Mouse (Mus musculus): ENCODE measurements around the gene Elovl5. TPM values are rescaled to one million over a fixed set of nuclear protein-coding genes. Genes with fewer than 3 reads are reported as not detected.

Elovl5 gene
- total and polyA plus RNA-seq, 3 experiments = 11.7 to 99.9 (median 80.4) TPM

DNA sequence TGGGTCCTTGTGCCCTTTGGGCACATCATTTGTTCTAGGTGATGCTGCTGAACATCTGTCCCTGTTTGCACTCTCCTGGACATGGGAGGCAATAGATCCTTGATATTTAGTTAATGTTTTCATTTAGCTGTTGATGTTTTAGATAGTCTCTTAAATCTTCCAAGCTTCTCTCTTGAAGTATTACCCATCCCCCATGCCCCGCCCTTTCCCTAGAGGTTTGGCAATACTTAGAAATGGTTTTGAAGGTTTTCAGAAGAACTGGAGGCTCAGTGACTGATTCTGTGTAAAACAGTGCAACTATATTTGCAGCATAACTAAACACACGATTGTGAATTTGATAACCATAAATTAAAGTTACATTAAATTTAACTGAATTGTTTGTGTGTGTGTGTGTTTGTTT lies 38.3 kb downstream of the Elovl5 start:
- Histone ChIP-seq H3K9me3 (replicated peaks) (no peaks in the 10 kb centered on the region), H3K36me3 (replicated peaks) (peaks cover 54% of the 10 kb centered on the region), H3K4me3 (ENCODE audit: low read depth, low read length) (peak overlapping the region; percentile 16; the same call in 1 of the 2 replicates), H3K4me1 (ENCODE audit: insufficient read depth, low read depth, low read length) (peaks cover 91% of the 10 kb centered on the region), H3K27me3 (ENCODE audit: insufficient read depth, low read length) (no peaks in the 10 kb centered on the region)
- peak; percentile 19; the same call in 1 of the 2 replicates for ATAC-seq (ENCODE audit: extremely low read depth, insufficient number of reproducible peaks, low FRiP score, poor library complexity, severe bottlenecking)
- TF ChIP-seq GATA1 (IDR thresholded peaks at IDR 0.05; ENCODE audit: borderline replicate concordance, low read length) = no peak
- no peak for TF ChIP-seq GATA2 (IDR thresholded peaks at IDR 0.05; ENCODE audit: borderline replicate concordance, low read depth, low read length)
- no peak for TF ChIP-seq TAL1 (conservative IDR thresholded peaks at IDR 0.05; ENCODE audit: low read depth, low read length)
- DNase-seq (ENCODE audit: low spot score) = peak; percentile 42

DNA sequence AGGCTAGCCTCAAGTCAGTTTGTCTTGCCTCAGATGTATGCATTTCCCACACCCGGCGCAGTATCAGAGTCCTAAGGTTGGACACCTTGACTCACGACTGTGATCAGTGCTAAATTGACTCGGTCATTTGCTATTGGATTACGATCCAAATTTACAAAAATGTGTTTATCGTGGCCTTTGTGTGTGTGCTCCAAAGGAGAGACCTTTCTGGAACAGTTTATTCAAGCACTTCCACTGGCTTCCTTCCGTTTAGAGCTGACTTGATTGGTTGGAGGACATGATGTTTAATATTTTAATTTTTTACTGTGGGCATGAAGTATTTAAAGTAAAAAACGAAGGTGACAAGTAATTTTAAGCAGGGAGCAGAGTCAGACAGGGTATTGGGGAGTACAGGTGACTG lies 38.8 kb downstream of the Elovl5 start:
- H3K9me3 ChIP-seq (replicated peaks) = no peaks in the 10 kb centered on the region
- peak overlapping the region; percentile 38; the same call in 1 of the 2 replicates for H3K4me3 ChIP-seq (ENCODE audit: low read depth, low read length)
- TF ChIP-seq POLR2AphosphoS5 (IDR thresholded peaks at IDR 0.05; ENCODE audit: insufficient replicate concordance, low read depth, low read length) (no peak), CTCF (IDR thresholded peaks at IDR 0.05; ENCODE audit: low read depth, low read length) (no peak), TAL1 (conservative IDR thresholded peaks at IDR 0.05; ENCODE audit: low read depth, low read length) (no peak), GATA2 (IDR thresholded peaks at IDR 0.05; ENCODE audit: borderline replicate concordance, low read depth, low read length) (no peak), GATA1 (IDR thresholded peaks at IDR 0.05; ENCODE audit: borderline replicate concordance, low read length) (no peak)
- peaks cover 56% of the 10 kb centered on the region for H3K36me3 ChIP-seq (replicated peaks)
- H3K27me3 ChIP-seq (ENCODE audit: insufficient read depth, low read length) = no peaks in the 10 kb centered on the region
- no peak for DNase-seq (ENCODE audit: low spot score)
- ATAC-seq (ENCODE audit: extremely low read depth, insufficient number of reproducible peaks, low FRiP score, poor library complexity, severe bottlenecking) = no peak
- H3K4me1 ChIP-seq (ENCODE audit: insufficient read depth, low read depth, low read length) = peaks cover 90% of the 10 kb centered on the region

DNA sequence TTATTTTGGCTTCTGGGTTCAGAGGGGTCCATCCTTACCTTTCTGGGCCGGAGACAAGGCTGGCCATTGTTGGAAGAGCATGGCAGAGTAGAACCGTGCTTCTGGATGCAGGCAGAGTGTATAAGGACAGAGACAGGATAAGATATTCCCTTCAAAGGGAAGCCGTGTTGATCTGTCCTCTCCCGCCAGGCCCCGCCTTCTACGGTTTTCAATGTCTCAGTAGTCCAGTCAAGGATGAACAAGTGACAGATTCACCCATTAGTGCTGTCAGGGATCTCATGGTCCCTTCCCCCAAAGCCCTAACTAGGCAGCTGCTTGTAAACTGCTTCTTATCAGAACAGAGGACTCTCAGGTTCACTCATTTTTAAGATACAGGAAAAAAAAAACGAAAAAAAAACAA lies 41.2 kb downstream of the Elovl5 start:
- Histone ChIP-seq H3K4me3 (ENCODE audit: low read depth, low read length) (no peak overlapping the region), H3K4me1 (ENCODE audit: insufficient read depth, low read depth, low read length) (peaks cover 89% of the 10 kb centered on the region), H3K27me3 (ENCODE audit: insufficient read depth, low read length) (no peaks in the 10 kb centered on the region), H3K36me3 (replicated peaks) (peaks cover 67% of the 10 kb centered on the region), H3K9me3 (replicated peaks) (no peaks in the 10 kb centered on the region)
- ATAC-seq (ENCODE audit: extremely low read depth, insufficient number of reproducible peaks, low FRiP score, poor library complexity, severe bottlenecking) (peak; percentile 38; the same call in 1 of the 2 replicates), DNase-seq (ENCODE audit: low spot score) (no peak)
- TF ChIP-seq GATA2 (IDR thresholded peaks at IDR 0.05; ENCODE audit: borderline replicate concordance, low read depth, low read length) = no peak
- TF ChIP-seq TAL1 (conservative IDR thresholded peaks at IDR 0.05; ENCODE audit: low read depth, low read length) = no peak
- no peak for TF ChIP-seq POLR2AphosphoS5 (IDR thresholded peaks at IDR 0.05; ENCODE audit: insufficient replicate concordance, low read depth, low read length)

DNA sequence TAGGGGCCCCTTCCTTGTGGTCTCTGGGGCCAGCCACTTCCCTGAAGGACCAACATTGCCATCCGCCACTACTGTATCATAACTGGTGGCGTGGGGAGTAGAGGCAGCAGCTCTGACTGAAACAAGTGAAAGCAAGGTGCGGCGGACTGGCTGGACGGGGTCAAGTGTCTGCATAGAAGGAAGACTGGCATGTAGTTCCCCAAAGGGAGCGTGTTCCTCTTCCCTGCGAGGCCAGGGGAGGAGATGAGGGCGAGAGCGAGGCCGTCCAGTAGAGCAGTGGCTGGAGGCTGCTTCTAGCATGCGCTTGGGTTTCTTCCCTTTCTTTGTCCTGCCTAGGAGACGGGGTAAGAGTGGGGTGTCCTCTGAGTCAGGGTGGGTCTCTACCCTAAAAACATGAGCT lies 42.6 kb downstream of the Elovl5 start:
- H3K4me1 ChIP-seq (ENCODE audit: insufficient read depth, low read depth, low read length) = peaks cover 87% of the 10 kb centered on the region
- no peak for DNase-seq (ENCODE audit: low spot score)
- peak overlapping the region; percentile 22; the same call in 1 of the 2 replicates for H3K4me3 ChIP-seq (ENCODE audit: low read depth, low read length)
- no peak for ATAC-seq (ENCODE audit: extremely low read depth, insufficient number of reproducible peaks, low FRiP score, poor library complexity, severe bottlenecking)
- H3K36me3 ChIP-seq (replicated peaks) = peaks cover 73% of the 10 kb centered on the region
- H3K9me3 ChIP-seq (replicated peaks) = no peaks in the 10 kb centered on the region
- TF ChIP-seq TAL1 (conservative IDR thresholded peaks at IDR 0.05; ENCODE audit: low read depth, low read length) (no peak), POLR2AphosphoS5 (IDR thresholded peaks at IDR 0.05; ENCODE audit: insufficient replicate concordance, low read depth, low read length) (no peak), GATA2 (IDR thresholded peaks at IDR 0.05; ENCODE audit: borderline replicate concordance, low read depth, low read length) (no peak), GATA1 (IDR thresholded peaks at IDR 0.05; ENCODE audit: borderline replicate concordance, low read length) (no peak), CTCF (IDR thresholded peaks at IDR 0.05; ENCODE audit: low read depth, low read length) (no peak)
- H3K27me3 ChIP-seq (ENCODE audit: insufficient read depth, low read length) = no peaks in the 10 kb centered on the region

DNA sequence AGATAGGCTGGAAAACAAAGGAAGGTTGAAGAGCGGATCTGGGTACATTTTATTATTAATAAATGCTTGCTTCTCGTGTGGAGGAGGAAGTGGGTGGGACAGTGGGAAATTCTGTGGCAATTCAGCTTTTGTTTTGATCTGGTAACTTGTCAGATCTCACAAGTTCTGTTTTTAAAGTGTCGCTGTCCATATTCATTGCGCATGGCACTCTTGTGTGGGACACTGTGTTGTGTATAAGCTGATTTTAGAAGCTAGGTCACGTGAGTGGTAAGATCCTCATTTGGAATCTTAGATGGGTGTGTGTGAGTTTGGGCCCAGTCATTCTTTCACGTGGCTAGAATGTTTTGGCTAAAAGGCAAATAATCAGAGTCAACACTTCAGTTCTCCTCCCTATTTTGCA lies 44.2 kb downstream of the Elovl5 start:
- DNase-seq (ENCODE audit: low spot score) = no peak
- ATAC-seq (ENCODE audit: extremely low read depth, insufficient number of reproducible peaks, low FRiP score, poor library complexity, severe bottlenecking) = no peak

DNA sequence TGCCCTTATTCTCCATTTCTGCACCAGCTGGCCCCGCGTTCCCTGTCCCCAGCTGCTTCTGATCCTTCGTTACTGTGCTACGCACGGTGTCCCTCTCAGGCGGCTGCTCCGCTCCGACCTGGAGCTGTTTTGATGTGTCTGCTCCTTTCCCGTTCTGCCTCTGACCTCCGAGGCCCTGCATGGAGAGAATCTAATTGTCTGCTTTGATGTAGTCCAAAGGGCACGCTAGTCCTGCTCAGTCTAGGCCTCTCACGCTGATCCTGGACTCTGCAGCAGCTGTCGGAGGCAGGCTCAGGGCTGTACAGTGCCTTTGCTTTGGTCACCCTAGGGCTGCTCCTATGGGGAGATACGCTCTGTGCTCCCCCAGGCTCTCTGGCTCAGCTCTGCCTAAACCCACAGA lies 46.9 kb downstream of the Elovl5 start:
- H3K4me3 ChIP-seq (ENCODE audit: low read depth, low read length) = no peak overlapping the region
- H3K27me3 ChIP-seq (ENCODE audit: insufficient read depth, low read length) = no peaks in the 10 kb centered on the region
- peaks cover 85% of the 10 kb centered on the region for H3K36me3 ChIP-seq (replicated peaks)
- no peak for TF ChIP-seq GATA2 (IDR thresholded peaks at IDR 0.05; ENCODE audit: borderline replicate concordance, low read depth, low read length)
- TF ChIP-seq TAL1 (conservative IDR thresholded peaks at IDR 0.05; ENCODE audit: low read depth, low read length) = no peak
- no peak for TF ChIP-seq CTCF (IDR thresholded peaks at IDR 0.05; ENCODE audit: low read depth, low read length)
- TF ChIP-seq POLR2AphosphoS5 (IDR thresholded peaks at IDR 0.05; ENCODE audit: insufficient replicate concordance, low read depth, low read length) = no peak
- TF ChIP-seq GATA1 (IDR thresholded peaks at IDR 0.05; ENCODE audit: borderline replicate concordance, low read length) = no peak
- no peaks in the 10 kb centered on the region for H3K9me3 ChIP-seq (replicated peaks)
- DNase-seq (ENCODE audit: low spot score) (no peak), ATAC-seq (ENCODE audit: extremely low read depth, insufficient number of reproducible peaks, low FRiP score, poor library complexity, severe bottlenecking) (no peak)
- peaks cover 84% of the 10 kb centered on the region for H3K4me1 ChIP-seq (ENCODE audit: insufficient read depth, low read depth, low read length)

More for the DNA sequence above, 44.2 kb downstream of the Elovl5 start:
- no peak for TF ChIP-seq TAL1 (conservative IDR thresholded peaks at IDR 0.05; ENCODE audit: low read depth, low read length)
- TF ChIP-seq CTCF (IDR thresholded peaks at IDR 0.05; ENCODE audit: low read depth, low read length) = no peak
- TF ChIP-seq POLR2AphosphoS5 (IDR thresholded peaks at IDR 0.05; ENCODE audit: insufficient replicate concordance, low read depth, low read length) = no peak
- no peak for TF ChIP-seq GATA1 (IDR thresholded peaks at IDR 0.05; ENCODE audit: borderline replicate concordance, low read length)
- TF ChIP-seq GATA2 (IDR thresholded peaks at IDR 0.05; ENCODE audit: borderline replicate concordance, low read depth, low read length) = no peak
- Histone ChIP-seq H3K9me3 (replicated peaks) (no peaks in the 10 kb centered on the region), H3K27me3 (ENCODE audit: insufficient read depth, low read length) (no peaks in the 10 kb centered on the region), H3K36me3 (replicated peaks) (peaks cover 78% of the 10 kb centered on the region), H3K4me3 (ENCODE audit: low read depth, low read length) (no peak overlapping the region), H3K4me1 (ENCODE audit: insufficient read depth, low read depth, low read length) (peaks cover 85% of the 10 kb centered on the region)
